18 mouse cellular contexts compared by ENCODE assay signal in the genomic region with DNA sequence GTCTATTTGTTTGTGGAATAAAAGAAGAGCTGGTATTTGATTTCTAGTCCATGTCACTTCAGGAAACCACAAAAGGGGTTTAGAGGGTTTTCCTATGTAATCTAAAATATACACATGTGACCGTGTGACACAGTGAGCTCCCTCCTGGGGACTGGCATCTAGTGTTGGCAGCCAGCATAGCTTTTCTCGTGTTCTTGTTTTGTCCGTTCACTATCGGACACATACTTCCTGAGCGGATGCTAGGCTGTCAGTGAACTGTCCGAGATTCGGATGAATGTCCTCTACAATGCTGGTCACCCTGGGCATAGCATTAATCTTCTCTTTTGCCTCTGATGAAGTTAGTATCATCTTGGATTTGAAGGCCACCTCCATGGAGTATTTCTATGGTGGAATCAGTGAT.
"Had no signal": no experiment of that assay in that cellular context is flagged by ENCODE, and none has a peak within 500 bp of the region (broad histone marks: within the 10 kb centered on the region; RNA-seq: fewer than 3 reads in every experiment).

No protein-coding gene starts in this region.

- H3K9ac ChIP-seq: limb, embryonic 13.5 days; liver, embryonic 13.5 days; midbrain, embryonic 13.5 days; neural tube, embryonic 13.5 days; stomach, embryonic 15.5 days had no signal

- DNase-seq: liver; liver, embryonic 13.5 days; lung, postnatal 36 days; retina, postnatal 1 day; right cerebral cortex, postnatal 25 days; spleen, adult 18-20 months; thymus, postnatal 25 days had no signal

- H3K4me3 ChIP-seq: limb, embryonic 10.5 days; limb, embryonic 13.5 days; liver, embryonic 13.5 days; megakaryocyte, embryonic 14.5 days; midbrain, embryonic 10.5 days; midbrain, embryonic 13.5 days; myocyte; neural tube, embryonic 13.5 days; stomach, embryonic 15.5 days had no signal

- H3K27ac ChIP-seq: kidney, postnatal 0 days; limb, embryonic 10.5 days; limb, embryonic 13.5 days; liver, embryonic 13.5 days; midbrain, embryonic 10.5 days; midbrain, embryonic 13.5 days; neural tube, embryonic 13.5 days; stomach, embryonic 15.5 days had no signal

- H3K4me2 ChIP-seq: limb, embryonic 13.5 days; liver, embryonic 13.5 days; midbrain, embryonic 13.5 days; neural tube, embryonic 13.5 days; stomach, embryonic 15.5 days had no signal

- H3K4me1 ChIP-seq: limb, embryonic 10.5 days; limb, embryonic 13.5 days; liver, embryonic 13.5 days; megakaryocyte, embryonic 14.5 days had no signal

- H3K9me3 ChIP-seq: limb, embryonic 10.5 days; limb, embryonic 13.5 days; liver, embryonic 13.5 days; megakaryocyte, embryonic 14.5 days; midbrain, embryonic 10.5 days; midbrain, embryonic 13.5 days; neural tube, embryonic 13.5 days; stomach, embryonic 15.5 days had no signal

- H3K36me3 ChIP-seq: liver, embryonic 13.5 days; stomach, embryonic 15.5 days had no signal

- H3K27me3 ChIP-seq: limb, embryonic 13.5 days; liver, embryonic 13.5 days; megakaryocyte, embryonic 14.5 days; midbrain, embryonic 13.5 days; neural tube, embryonic 13.5 days; stomach, embryonic 15.5 days had no signal

- ATAC-seq: intestine, postnatal 0 days; midbrain, embryonic 13.5 days; midbrain, embryonic 16.5 days had no signal
